Mouse (Mus musculus): ENCODE measurements around the gene Tekt3. TPM values are rescaled to one million over a fixed set of nuclear protein-coding genes. Genes with fewer than 3 reads are reported as not detected.

Gene Tekt3
- polyA plus RNA-seq, 1 experiment: not detected

DNA sequence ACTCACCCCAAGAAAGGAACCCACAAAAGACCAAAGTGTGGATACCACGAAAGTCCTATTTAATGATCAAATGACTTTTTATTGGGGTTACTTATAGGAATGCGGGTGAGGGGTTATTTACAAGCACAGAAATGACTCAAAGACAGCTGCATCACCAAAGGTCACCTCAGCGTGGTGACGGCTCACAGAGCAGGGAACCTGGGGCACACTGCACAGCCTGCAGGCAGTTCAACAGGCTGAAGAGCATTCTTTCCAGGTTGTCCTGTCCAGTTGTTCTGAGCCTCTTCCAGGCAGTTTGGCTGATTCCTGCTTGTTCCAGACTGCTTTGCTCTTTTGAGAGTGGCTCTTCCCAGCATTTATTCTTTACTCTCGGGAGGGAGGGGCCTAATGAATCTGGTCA is 55.2 kb downstream of the Tekt3 start:
- WGBS: 93% methylated on average over 5 of the region's 5 CpGs

DNA sequence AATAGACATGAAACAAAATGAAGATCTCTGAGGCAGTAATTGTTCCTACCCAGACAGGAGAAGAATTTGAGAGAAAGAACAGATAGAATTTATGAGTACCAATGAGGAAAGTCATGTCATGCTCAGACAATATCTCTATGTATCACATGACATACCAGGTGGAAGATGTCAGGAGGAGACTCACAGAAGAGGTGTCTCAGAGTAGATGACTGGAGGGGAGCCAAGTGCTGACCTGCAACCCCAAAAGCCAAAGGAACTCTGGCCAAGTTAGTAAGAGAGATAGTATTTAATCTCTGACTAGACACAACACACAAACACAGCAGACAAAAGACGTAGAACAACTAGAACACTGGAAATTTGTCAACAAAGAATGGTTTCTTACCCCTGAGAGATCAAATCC is 55.8 kb downstream of the Tekt3 start:
- H3K27ac ChIP-seq (ENCODE audit: insufficient read depth, low read length): no peak overlapping the region
- WGBS: 86% methylated on average over 1 of the region's 1 CpGs
- DNase-seq: no peak
- no peak overlapping the region for H3K4me3 ChIP-seq (replicated peaks; ENCODE audit: insufficient read depth, low read depth, low read length)
- no peak for TF ChIP-seq POLR2A (IDR thresholded peaks at IDR 0.05; ENCODE audit: borderline replicate concordance, insufficient read depth, low read length)
- TF ChIP-seq CTCF (IDR thresholded peaks at IDR 0.05; ENCODE audit: borderline replicate concordance, insufficient read depth, low read depth, low read length): no peak
- H3K27me3 ChIP-seq (ENCODE audit: control insufficient read depth, insufficient read depth, low read length): no peaks in the 10 kb centered on the region
- H3K4me1 ChIP-seq (ENCODE audit: control insufficient read depth, insufficient read depth, low read length): no peaks in the 10 kb centered on the region

More for the DNA sequence above, 55.2 kb downstream of the Tekt3 start:
- H3K4me3 ChIP-seq (replicated peaks; ENCODE audit: insufficient read depth, low read depth, low read length): no peak overlapping the region
- no peaks in the 10 kb centered on the region for H3K4me1 ChIP-seq (ENCODE audit: control insufficient read depth, insufficient read depth, low read length)
- no peak for DNase-seq
- TF ChIP-seq CTCF (IDR thresholded peaks at IDR 0.05; ENCODE audit: borderline replicate concordance, insufficient read depth, low read depth, low read length): no peak
- no peak for TF ChIP-seq POLR2A (IDR thresholded peaks at IDR 0.05; ENCODE audit: borderline replicate concordance, insufficient read depth, low read length)
- H3K27me3 ChIP-seq (ENCODE audit: control insufficient read depth, insufficient read depth, low read length): no peaks in the 10 kb centered on the region
- no peak overlapping the region for H3K27ac ChIP-seq (ENCODE audit: insufficient read depth, low read length)

DNA sequence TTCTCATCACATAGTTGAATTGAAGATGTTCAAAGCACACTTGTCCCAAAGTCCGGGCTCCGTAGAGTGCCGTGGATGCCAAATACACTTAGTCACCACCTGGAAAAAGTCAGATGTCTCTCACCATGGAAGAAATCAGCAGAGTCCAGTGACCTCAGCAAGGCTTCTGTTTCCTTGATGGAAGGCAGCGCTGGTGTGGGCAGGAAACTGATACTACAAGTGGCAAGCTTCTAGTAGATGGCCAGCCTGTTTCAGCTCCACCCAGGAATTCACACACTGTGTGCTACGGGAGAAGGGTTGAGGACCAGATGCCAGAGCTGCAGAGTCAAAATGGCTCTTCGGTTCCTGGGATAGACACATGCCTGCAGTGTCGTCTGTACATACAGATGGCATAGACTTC is 58.3 kb downstream of the Tekt3 start:
- Histone ChIP-seq H3K4me3 (replicated peaks; ENCODE audit: insufficient read depth, low read depth, low read length) (no peak overlapping the region), H3K27ac (ENCODE audit: insufficient read depth, low read length) (no peak overlapping the region), H3K4me1 (ENCODE audit: control insufficient read depth, insufficient read depth, low read length) (no peaks in the 10 kb centered on the region), H3K27me3 (ENCODE audit: control insufficient read depth, insufficient read depth, low read length) (no peaks in the 10 kb centered on the region)
- WGBS: 75% methylated on average over 7 of the region's 7 CpGs
- no peak for TF ChIP-seq CTCF (IDR thresholded peaks at IDR 0.05; ENCODE audit: borderline replicate concordance, insufficient read depth, low read depth, low read length)
- no peak for TF ChIP-seq POLR2A (IDR thresholded peaks at IDR 0.05; ENCODE audit: borderline replicate concordance, insufficient read depth, low read length)
- no peak for DNase-seq

DNA sequence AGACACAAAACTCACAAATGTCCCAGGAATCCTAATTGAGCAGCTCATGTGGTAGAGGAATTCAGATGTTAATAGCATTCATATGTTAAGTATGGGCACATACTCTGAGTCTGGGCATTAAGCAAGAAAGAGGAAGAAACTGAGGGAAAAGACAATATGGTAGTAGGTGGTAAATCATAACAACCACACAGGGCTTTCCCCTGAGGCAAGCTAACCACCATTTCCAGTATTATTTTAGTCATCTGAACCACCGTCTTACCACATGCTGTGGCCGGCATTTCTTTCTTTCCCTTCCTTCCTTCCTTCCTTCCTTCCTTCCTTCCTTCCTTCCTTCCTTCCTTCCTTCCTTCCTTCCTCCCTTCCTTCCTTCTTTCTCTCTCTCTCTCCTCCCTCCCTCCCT is 60.8 kb downstream of the Tekt3 start:
- 79% methylated on average over 2 of the region's 2 CpGs for WGBS
- H3K4me3 ChIP-seq (replicated peaks; ENCODE audit: insufficient read depth, low read depth, low read length): no peak overlapping the region
- no peak for TF ChIP-seq POLR2A (IDR thresholded peaks at IDR 0.05; ENCODE audit: borderline replicate concordance, insufficient read depth, low read length)
- TF ChIP-seq CTCF (IDR thresholded peaks at IDR 0.05; ENCODE audit: borderline replicate concordance, insufficient read depth, low read depth, low read length): no peak
- no peak for DNase-seq
- H3K4me1 ChIP-seq (ENCODE audit: control insufficient read depth, insufficient read depth, low read length): no peaks in the 10 kb centered on the region
- H3K27ac ChIP-seq (ENCODE audit: insufficient read depth, low read length): no peak overlapping the region
- H3K27me3 ChIP-seq (ENCODE audit: control insufficient read depth, insufficient read depth, low read length): no peaks in the 10 kb centered on the region

DNA sequence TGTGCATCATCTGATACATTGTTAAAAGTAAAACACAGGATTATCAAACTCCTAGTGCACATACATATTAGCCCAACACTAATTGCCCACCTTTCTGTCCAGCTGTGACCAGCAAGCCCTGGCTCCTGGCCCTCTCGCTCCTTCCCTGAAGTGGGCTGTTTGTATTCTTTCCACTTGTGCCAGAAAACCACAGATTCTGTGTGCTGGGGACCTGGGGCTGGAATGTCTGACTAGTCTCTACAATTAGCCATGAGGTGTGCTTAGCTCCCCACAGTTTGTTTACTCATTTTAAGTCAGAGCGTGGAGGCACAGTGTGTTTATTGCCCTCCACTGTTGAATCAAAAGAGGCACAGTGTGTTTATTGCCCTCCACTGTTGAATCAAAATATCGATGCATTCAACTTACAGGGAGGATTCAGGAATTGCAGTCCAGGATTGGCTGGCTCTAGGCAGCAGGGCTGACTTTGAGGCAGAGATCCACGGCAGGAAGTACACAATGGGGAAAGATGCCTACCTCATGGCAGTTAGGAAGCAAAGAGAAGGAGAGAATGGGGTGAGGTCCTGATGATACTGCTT is 61.4 kb downstream of the Tekt3 start:
- DNase-seq: no peak
- Histone ChIP-seq H3K4me1 (ENCODE audit: control insufficient read depth, insufficient read depth, low read length) (no peaks in the 10 kb centered on the region), H3K4me3 (replicated peaks; ENCODE audit: insufficient read depth, low read depth, low read length) (no peak overlapping the region), H3K27me3 (ENCODE audit: control insufficient read depth, insufficient read depth, low read length) (no peaks in the 10 kb centered on the region), H3K27ac (ENCODE audit: insufficient read depth, low read length) (no peak overlapping the region)
- TF ChIP-seq CTCF (IDR thresholded peaks at IDR 0.05; ENCODE audit: borderline replicate concordance, insufficient read depth, low read depth, low read length) (no peak), POLR2A (IDR thresholded peaks at IDR 0.05; ENCODE audit: borderline replicate concordance, insufficient read depth, low read length) (no peak)
- WGBS: 76% methylated on average over 4 of the region's 4 CpGs

DNA sequence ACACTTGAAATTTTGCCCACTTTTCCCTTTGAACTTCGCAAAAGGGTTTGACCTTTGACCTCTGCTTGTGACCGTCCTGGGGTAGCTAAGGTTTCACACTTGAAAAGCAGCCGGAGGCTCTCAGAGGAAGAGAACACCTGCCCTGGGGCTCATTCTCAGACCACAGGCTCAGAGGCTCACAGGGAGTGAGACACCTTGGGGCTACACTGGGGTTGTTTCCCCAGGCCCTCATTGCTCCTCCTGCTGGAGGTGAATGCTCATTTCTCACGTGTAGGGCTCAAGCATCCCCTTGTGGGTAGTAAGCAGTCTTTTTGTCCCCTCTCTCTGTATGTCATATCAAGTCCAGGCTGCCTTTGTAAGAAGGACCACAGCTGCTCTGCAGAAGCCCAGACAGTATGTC is 62.9 kb downstream of the Tekt3 start:
- TF ChIP-seq POLR2A (IDR thresholded peaks at IDR 0.05; ENCODE audit: borderline replicate concordance, insufficient read depth, low read length) (no peak), CTCF (IDR thresholded peaks at IDR 0.05; ENCODE audit: borderline replicate concordance, insufficient read depth, low read depth, low read length) (no peak)
- peaks cover 2% of the 10 kb centered on the region; the same call in 1 of the 2 replicates for H3K4me1 ChIP-seq (ENCODE audit: control insufficient read depth, insufficient read depth, low read length)
- no peak overlapping the region for H3K4me3 ChIP-seq (replicated peaks; ENCODE audit: insufficient read depth, low read depth, low read length)
- no peaks in the 10 kb centered on the region for H3K27me3 ChIP-seq (ENCODE audit: control insufficient read depth, insufficient read depth, low read length)
- WGBS: 60% methylated on average over 4 of the region's 4 CpGs
- no peak for DNase-seq
- no peak overlapping the region for H3K27ac ChIP-seq (ENCODE audit: insufficient read depth, low read length)

DNA sequence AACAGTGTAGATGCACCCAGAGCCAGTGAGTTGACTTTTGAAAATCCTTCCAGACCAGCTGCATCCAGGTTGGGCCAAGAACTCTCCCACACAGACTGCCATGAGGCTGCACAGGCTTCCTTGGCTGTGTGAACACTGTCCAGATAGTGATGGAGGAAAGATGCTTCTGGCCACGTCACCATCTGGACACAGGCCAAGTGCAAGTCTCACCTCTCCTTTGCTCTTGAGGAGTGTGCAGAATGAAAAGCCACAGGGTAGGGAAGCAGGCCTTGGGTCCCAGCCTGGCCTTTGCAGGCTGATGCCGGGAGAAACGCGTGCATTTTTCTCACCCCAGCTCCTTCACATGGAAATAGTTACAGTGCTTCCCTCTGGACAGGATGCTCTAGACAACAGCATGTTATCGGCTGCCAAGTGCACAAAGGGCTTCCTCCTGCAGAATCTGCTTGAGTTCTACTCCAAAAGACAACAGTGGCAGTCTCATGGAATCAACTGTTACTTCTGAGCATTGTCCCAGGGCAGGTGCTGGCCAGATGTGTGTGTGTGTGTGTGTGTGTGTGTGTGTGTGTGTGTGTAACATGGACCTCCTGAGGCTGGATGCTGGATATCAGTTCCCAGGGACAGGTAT is 64.5 kb downstream of the Tekt3 start:
- TF ChIP-seq POLR2A (IDR thresholded peaks at IDR 0.05; ENCODE audit: borderline replicate concordance, insufficient read depth, low read length): no peak
- no peak for TF ChIP-seq CTCF (IDR thresholded peaks at IDR 0.05; ENCODE audit: borderline replicate concordance, insufficient read depth, low read depth, low read length)
- H3K27me3 ChIP-seq (ENCODE audit: control insufficient read depth, insufficient read depth, low read length): no peaks in the 10 kb centered on the region
- DNase-seq: no peak
- peaks cover 9% of the 10 kb centered on the region for H3K4me1 ChIP-seq (ENCODE audit: control insufficient read depth, insufficient read depth, low read length)
- 32% methylated on average over 5 of the region's 5 CpGs for WGBS
- H3K4me3 ChIP-seq (replicated peaks; ENCODE audit: insufficient read depth, low read depth, low read length): no peak overlapping the region
- no peak overlapping the region for H3K27ac ChIP-seq (ENCODE audit: insufficient read depth, low read length)

DNA sequence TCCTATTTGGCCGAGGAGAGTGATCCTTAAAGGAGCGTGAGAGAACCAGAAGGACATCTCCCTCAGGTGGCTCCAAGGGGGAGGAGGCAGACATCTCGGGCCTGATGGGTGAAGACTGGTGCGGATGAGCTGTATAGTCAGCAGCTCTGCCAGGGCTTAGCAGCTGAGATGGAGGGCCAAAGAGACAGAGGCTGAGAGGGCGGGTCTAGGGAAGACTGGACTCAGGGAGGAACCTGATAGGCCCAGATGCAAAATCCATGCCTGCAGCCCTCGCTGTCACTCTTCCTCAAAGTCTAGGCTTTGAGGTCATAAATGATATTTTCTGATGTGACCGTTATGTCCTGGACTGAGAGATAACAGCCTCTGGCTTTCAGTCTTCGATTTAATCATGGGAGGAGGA is 65.5 kb downstream of the Tekt3 start:
- H3K4me3 ChIP-seq (replicated peaks; ENCODE audit: insufficient read depth, low read depth, low read length): no peak overlapping the region
- DNase-seq: no peak
- H3K27ac ChIP-seq (ENCODE audit: insufficient read depth, low read length): no peak overlapping the region
- TF ChIP-seq CTCF (IDR thresholded peaks at IDR 0.05; ENCODE audit: borderline replicate concordance, insufficient read depth, low read depth, low read length): no peak
- no peaks in the 10 kb centered on the region; the same call in 1 of the 2 replicates for H3K27me3 ChIP-seq (ENCODE audit: control insufficient read depth, insufficient read depth, low read length)
- H3K4me1 ChIP-seq (ENCODE audit: control insufficient read depth, insufficient read depth, low read length): peaks cover 14% of the 10 kb centered on the region
- 89% methylated on average over 8 of the region's 8 CpGs for WGBS

Measured in cerebellum, adult 2 months (tissue).